In the genomic region with DNA sequence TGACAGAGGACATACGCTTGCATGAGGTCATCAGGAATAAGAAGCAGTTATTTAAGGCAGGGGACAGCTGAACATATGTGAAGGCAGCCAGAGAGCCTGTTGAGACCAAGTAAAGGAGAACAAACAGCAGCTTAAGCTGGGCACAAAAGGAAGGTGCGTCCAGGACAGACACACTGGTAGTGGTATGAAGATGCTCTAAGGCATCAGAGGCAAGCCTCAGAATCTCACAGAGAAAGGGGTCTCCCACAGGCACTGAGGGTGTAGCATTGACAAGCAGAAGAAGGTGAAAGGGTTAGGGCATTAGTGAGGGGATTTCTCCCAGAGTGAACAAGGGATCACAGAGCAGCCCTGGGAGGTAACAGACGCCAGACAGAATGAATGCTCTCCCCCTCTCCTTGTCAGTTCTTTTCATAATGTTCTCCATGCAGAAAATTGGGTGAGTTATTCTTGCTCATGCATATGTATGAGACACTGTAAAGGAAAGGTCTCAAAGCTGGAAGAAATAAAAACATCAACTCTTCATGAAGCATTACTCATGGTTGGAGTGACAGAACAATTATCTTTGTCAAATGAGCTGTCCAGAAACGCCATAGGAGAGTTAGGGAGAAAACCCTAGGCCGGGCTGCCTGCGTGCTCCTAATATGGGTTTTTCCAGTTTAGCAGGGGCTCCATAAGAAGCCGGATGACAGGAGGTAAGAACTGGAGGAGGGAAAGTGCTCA, we compare ENCODE assay signal across 14 mouse cellular contexts. TPM values are rescaled to one million over a fixed set of nuclear protein-coding genes. Genes with fewer than 3 reads are reported as not detected.
DNase-seq lines count a peak whose midpoint lies in the region; ATAC-seq and TF ChIP-seq lines count a peak whose summit lies in the region.
"Had no signal": no experiment of that assay in that cellular context is flagged by ENCODE, and none has a peak within 500 bp of the region (broad histone marks: within the 10 kb centered on the region; RNA-seq: fewer than 3 reads in every experiment).

No protein-coding gene starts in this region.

- WGBS in forebrain, embryonic 11.5 days = 31% methylated on average over 7 of the region's 7 CpGs
- 29% methylated on average over 7 of the region's 7 CpGs for WGBS in hindbrain, embryonic 15.5 days
- whole genome bisulfite sequencing in neural tube, embryonic 12.5 days = 33% methylated on average over 7 of the region's 7 CpGs

- H3K4me3 ChIP-seq in cortical plate, adult 2 months (ENCODE audit: insufficient read depth, low read length) = no peak overlapping the region
- H3K4me3 ChIP-seq in forebrain, embryonic 11.5 days (ENCODE audit: low read depth, low read length) = no peak overlapping the region
- no peak overlapping the region for H3K4me3 ChIP-seq in hindbrain, embryonic 15.5 days
- H3K4me3 ChIP-seq in neural tube, embryonic 12.5 days = no peak overlapping the region
- no peak overlapping the region for H3K4me3 ChIP-seq in gastrocnemius, adult 2 months
- H3K4me3 ChIP-seq: heart, embryonic 12.5 days; liver, embryonic 12.5 days had no signal

- no peak for TF ChIP-seq POLR2A in cortical plate, adult 2 months (IDR thresholded peaks at IDR 0.05; ENCODE audit: extremely low read depth, insufficient read depth, low read length)

- no peak overlapping the region for H3K9ac ChIP-seq in forebrain, embryonic 11.5 days (ENCODE audit: low read length)
- no peak overlapping the region for H3K9ac ChIP-seq in hindbrain, embryonic 15.5 days
- no peak overlapping the region for H3K9ac ChIP-seq in neural tube, embryonic 12.5 days
- H3K9ac ChIP-seq: heart, embryonic 12.5 days; liver, embryonic 12.5 days had no signal

- H3K4me1 ChIP-seq in cortical plate, adult 2 months (ENCODE audit: control insufficient read depth, insufficient read depth, low read length) = peaks cover 7% of the 10 kb centered on the region
- no peaks in the 10 kb centered on the region; the same call in 1 of the 2 replicates for H3K4me1 ChIP-seq in forebrain, embryonic 11.5 days (replicated peaks; ENCODE audit: control insufficient read depth, insufficient read depth, low read length)
- H3K4me1 ChIP-seq in hindbrain, embryonic 15.5 days (replicated peaks) = peaks cover 10% of the 10 kb centered on the region; the same call in 1 of the 2 replicates
- H3K4me1 ChIP-seq in neural tube, embryonic 12.5 days = peaks cover 15% of the 10 kb centered on the region
- H3K4me1 ChIP-seq: liver, embryonic 12.5 days had no signal

- H3K36me3 ChIP-seq in forebrain, embryonic 11.5 days (ENCODE audit: control insufficient read depth, insufficient read depth, low read length) = no peaks in the 10 kb centered on the region
- H3K36me3 ChIP-seq in hindbrain, embryonic 15.5 days = no peaks in the 10 kb centered on the region
- H3K36me3 ChIP-seq in neural tube, embryonic 12.5 days = no peaks in the 10 kb centered on the region
- H3K36me3 ChIP-seq: heart, embryonic 12.5 days; liver, embryonic 12.5 days had no signal

- ATAC-seq in forebrain, embryonic 11.5 days (replicated peaks; ENCODE audit: low FRiP score) = peak; percentile 90
- ATAC-seq in hindbrain, embryonic 15.5 days (ENCODE audit: low FRiP score, low read depth) = peak; percentile 76
- peak; percentile 82 for ATAC-seq in neural tube, embryonic 12.5 days (ENCODE audit: low FRiP score, low read depth)
- ATAC-seq: liver, embryonic 12.5 days had no signal

- H3K9me3 ChIP-seq in forebrain, embryonic 11.5 days (ENCODE audit: control insufficient read depth, low read length) = no peaks in the 10 kb centered on the region
- H3K9me3 ChIP-seq in hindbrain, embryonic 15.5 days = no peaks in the 10 kb centered on the region
- no peaks in the 10 kb centered on the region for H3K9me3 ChIP-seq in neural tube, embryonic 12.5 days
- H3K9me3 ChIP-seq: heart, embryonic 12.5 days; liver, embryonic 12.5 days had no signal

- no peaks in the 10 kb centered on the region for H3K27me3 ChIP-seq in forebrain, embryonic 11.5 days (ENCODE audit: control insufficient read depth, insufficient read depth, low read length)
- H3K27me3 ChIP-seq in hindbrain, embryonic 15.5 days = no peaks in the 10 kb centered on the region
- H3K27me3 ChIP-seq in neural tube, embryonic 12.5 days (replicated peaks) = no peaks in the 10 kb centered on the region
- H3K27me3 ChIP-seq: heart, embryonic 12.5 days; liver, embryonic 12.5 days had no signal

- peak overlapping the region; percentile 69 for H3K27ac ChIP-seq in cortical plate, adult 2 months (ENCODE audit: insufficient read depth, low read length)
- peak overlapping the region; percentile 63 for H3K27ac ChIP-seq in forebrain, embryonic 11.5 days (ENCODE audit: low read depth, low read length)
- no peak overlapping the region; the same call in none of the 2 replicates for H3K27ac ChIP-seq in hindbrain, embryonic 15.5 days (replicated peaks)
- no peak overlapping the region for H3K27ac ChIP-seq in neural tube, embryonic 12.5 days
- no peak overlapping the region for H3K27ac ChIP-seq in gastrocnemius, adult 2 months
- H3K27ac ChIP-seq: kidney, postnatal 0 days; liver, embryonic 12.5 days had no signal

- peak; percentile 58 for DNase-seq in forebrain, embryonic 11.5 days (ENCODE audit: low spot score)
- no peak for DNase-seq in kidney, postnatal 14 days
- no peak for DNase-seq in gastrocnemius, adult 2 months
- no peak for DNase-seq in right cerebral cortex, postnatal 14 days
- DNase-seq: adrenal gland, postnatal 25 days; cerebellum, adult 11 months; lung, postnatal 4 days had no signal

- intact Hi-C loops in gastrocnemius, adult 2 months (cut with DNase I) = no loop called here

- TF ChIP-seq CTCF in cortical plate, adult 2 months (IDR thresholded peaks at IDR 0.05; ENCODE audit: extremely low read depth, insufficient read depth, low read length) = no peak
- no peak for TF ChIP-seq CTCF in gastrocnemius, adult 2 months (IDR thresholded peaks at IDR 0.05)

- no peak overlapping the region for H3K4me2 ChIP-seq in forebrain, embryonic 11.5 days (ENCODE audit: low read depth, low read length, severe bottlenecking)
- no peak overlapping the region for H3K4me2 ChIP-seq in hindbrain, embryonic 15.5 days
- H3K4me2 ChIP-seq in neural tube, embryonic 12.5 days (replicated peaks) = 0 out of 2 replicates have a peak overlapping the region, but pooled peaks have one; percentile 9
- H3K4me2 ChIP-seq: heart, embryonic 12.5 days; liver, embryonic 12.5 days had no signal

RNA-seq across cellular contexts. Expression of gene Spata46, which starts 58.5 kb away (rescaled TPM):
- not detected in 2 replicates for polyA plus RNA-seq in cortical plate, adult 2 months (2012; rRNA removed)
- polyA plus RNA-seq in forebrain, embryonic 11.5 days (2014; fragmentation: Nextera tagmentation; extraction: Ambion mirVana) = 1.6 and 3.2 TPM in 2 replicates
- 0.61 and 1.2 TPM in 2 replicates for polyA plus RNA-seq in hindbrain, embryonic 15.5 days (2015; fragmentation: Nextera tagmentation; extraction: Ambion mirVana)
- 2.0 and 2.2 TPM in 2 replicates for polyA plus RNA-seq in neural tube, embryonic 12.5 days (2016; fragmentation: Nextera tagmentation; extraction: Ambion mirVana)
- not detected for total RNA-seq in gastrocnemius, adult 2 months (2021)
- total RNA-seq: adrenal gland, postnatal 25 days; left cerebral cortex, postnatal 25 days had no signal

Comparison
In these comparisons a context has a peak if more than half of its experiments do, and no peak if none do; other contexts are left out.
1. H3K27ac ChIP-seq: peak in cortical plate, adult 2 months (single experiment) and forebrain, embryonic 11.5 days (single experiment); none in hindbrain, embryonic 15.5 days (single experiment), neural tube, embryonic 12.5 days (single experiment) and gastrocnemius, adult 2 months (single experiment).
2. Peak in every context shown above with its lines, with median percentiles within 50 percentile points of each other: ATAC-seq.